Mouse (Mus musculus) megakaryocyte, adult 5-6 weeks (primary cell): ENCODE results near the gene Tmub2. TPM values are rescaled to one million over a fixed set of nuclear protein-coding genes. Genes with fewer than 3 reads are reported as not detected.
"Not testable (repeated sequence)": the region's sequence is repeated elsewhere in the genome, so short reads cannot be mapped to it uniquely, and the experiment has no call there.

ENCODE experiments used
- ATAC-seq: 2 replicates; pipeline ENCODE4 v1.8.0; 2016; ENCODE audit warnings: mild to moderate bottlenecking, inconsistent platforms; ENCODE audit not compliant: poor library complexity, severe bottlenecking
- total RNA-seq, 2 experiments: library from RNA; stranded (forward) in 1 of 2; stranded (reverse) in 1 of 2; fragments of 153-499, 151-499 nt in 1 of 2; fragments of 221-1000, 200-1000 nt in 1 of 2; gene quantifications; 2 replicates each; pipeline versions ENCODE4 v1.2.3 to v1.2.4; 2015 to 2017

The Tmub2 gene
- total RNA-seq, 2 experiments from 2014 or later = 22.0 to 27.0 TPM

GRCm38 (mm10) chr11:102277754-102278153, 7.0 kb upstream of the Tmub2 start:
- no peak for ATAC-seq

GRCm38 (mm10) chr11:102279595-102279994, 5.1 kb upstream of the Tmub2 start:
- no peak for ATAC-seq

DNA sequence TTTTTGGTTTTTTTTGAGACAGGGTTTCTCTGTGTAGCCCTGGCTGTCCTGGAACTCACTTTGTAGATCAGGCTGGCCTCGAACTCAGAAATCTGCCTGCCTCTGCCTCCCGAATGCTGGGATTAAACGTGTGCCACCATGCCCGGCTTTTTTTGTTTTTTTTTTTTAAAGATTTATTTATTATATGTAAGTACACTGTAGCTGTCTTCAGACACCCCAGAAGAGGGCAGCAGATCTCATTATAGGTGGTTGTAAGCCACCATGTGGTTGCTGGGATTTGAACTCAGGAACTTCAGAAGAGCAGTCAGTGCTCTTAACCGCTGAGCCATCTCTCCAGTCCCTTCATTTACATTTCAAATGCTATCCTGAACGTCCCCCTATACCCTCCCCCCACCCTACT, 4.5 kb upstream of the Tmub2 start:
- ATAC-seq = not testable (repeated sequence)

DNA sequence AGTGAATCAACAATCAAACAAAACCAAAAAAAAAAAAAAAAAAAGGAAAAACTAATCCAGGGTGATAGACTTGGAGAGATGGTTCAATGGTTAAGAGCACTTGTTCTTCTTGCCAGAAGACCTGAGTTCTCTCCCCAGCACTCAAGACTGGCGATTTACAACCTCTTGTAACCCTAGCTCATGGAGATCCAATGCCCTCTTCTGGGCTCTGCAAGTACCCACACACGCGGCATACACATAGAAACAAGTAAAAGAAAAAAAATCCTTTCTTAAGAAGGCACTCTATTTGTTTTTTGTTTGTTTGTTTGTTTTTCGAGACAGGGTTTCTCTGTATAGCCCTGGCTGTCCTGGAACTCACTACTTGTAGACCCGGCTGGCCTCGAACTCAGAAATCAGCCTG, 809 bp upstream of the Tmub2 start:
- ATAC-seq = no peak

DNA sequence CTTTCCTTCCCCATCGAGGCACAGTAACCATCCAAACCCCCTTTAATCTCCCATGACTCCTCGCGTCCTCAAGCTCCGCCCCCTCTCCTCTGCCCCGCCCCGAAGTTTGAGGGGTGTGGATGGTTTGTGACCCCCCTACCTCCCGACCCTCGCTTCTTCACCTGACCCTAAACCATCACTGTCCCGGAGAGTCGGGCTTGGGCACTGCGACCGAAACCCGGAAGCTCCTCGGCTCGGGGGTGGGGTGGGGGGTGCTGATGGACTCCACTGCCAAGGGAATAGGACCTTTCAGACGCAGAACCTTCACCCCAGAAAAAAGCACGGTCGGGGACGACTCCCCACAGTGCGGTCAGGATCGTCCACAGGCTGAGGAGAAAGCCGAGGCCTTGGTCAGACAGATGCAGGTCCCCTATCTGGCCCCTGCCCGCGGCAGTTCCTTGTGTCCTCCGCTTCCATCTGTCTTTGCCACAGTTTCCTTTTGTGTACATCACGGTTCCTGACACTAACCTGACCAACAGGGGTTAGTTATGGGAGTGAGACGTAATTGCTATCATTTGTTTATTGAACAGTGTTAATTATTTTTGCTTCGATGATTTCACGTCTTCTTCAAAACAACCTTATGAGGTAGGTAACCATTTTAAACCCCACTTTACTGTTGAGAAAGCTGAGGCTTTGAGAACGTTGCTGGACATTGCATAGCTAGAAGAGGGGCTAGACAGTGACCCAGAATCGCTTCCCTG, 534 bp downstream of the Tmub2 start:
- peak; percentile 67 for ATAC-seq

DNA sequence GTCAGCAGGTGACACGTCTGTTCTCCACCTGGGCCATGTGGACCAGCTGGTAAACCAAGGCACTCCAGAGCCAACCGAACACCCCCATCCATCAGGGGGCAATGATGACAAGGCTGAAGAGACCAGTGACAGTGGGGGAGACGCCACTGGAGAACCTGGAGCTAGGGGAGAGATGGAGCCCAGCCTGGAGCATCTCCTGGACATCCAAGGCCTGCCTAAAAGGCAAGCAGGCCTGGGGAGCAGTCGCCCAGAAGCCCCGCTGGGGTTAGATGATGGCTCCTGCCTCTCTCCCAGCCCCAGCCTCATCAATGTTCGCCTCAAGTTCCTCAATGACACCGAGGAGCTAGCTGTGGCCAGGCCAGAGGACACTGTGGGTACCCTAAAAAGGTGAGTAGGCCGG, 2.8 kb downstream of the Tmub2 start:
- no peak for ATAC-seq

DNA sequence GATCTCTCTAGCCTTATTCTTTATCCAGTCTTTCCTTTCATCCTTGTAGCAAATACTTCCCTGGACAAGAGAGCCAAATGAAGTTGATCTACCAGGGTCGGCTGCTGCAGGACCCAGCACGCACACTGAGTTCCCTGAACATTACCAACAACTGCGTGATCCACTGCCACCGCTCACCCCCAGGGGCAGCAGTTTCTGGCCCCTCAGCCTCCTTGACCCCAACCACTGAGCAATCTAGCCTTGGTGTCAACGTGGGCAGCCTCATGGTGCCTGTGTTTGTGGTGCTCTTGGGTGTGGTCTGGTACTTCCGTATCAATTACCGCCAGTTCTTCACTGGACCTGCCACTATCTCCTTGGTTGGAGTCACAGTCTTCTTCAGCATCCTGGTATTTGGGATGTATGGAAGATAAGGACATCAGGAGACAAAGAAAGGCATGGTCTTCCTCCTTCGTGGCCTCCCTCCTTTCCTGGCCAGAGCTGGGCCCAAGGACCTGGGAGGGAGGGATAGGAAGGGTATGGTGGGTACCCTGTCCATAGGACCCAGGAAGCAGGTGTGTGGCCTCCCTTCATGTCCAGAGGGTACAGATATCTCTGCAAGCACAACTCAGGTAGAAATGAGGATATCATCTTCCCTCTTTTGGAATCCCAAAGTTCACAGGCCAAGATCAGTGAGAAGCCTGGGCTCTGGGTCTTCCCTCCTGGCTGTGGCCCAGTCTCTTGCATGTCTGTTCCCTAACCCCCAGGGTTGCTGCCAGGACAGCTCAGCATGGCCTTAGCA, 3.5 kb downstream of the Tmub2 start:
- ATAC-seq = no peak

GRCm38 (mm10) chr11:102288913-102289312, 4.2 kb downstream of the Tmub2 start:
- ATAC-seq = no peak

DNA sequence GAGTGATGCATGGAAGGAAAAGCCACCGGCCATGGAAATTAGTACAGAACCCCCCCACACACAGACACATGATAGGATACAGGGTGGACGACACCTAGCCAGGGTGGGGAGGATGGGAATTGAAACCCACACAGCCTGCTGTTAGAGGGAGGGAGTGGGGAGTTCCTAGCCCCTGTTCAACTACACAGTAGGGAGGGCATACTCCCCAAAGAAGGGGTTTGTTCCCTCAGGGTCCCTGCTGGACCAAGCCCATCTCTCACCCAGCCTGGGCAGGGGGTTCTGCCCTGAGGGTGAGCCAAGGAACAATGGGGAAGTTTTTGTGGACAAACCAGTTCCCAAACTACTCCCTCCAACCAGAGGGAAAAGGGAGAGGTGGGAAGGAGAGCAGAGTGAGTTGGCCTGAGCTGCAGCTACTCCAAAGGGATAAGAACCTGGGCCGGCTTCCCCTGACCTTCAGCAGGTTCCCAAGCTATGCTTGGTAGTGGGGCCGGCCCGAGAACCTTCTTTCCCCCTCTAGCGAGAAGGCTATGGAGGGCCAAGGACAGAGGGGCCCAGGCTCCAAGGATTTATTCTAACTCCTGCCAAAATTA, 4.9 kb downstream of the Tmub2 start:
- ATAC-seq = no peak

- ATAC-seq = no peak
These were observed 5.4 kb downstream of the Tmub2 start for GRCm38 (mm10) chr11:102290141-102290540.

DNA sequence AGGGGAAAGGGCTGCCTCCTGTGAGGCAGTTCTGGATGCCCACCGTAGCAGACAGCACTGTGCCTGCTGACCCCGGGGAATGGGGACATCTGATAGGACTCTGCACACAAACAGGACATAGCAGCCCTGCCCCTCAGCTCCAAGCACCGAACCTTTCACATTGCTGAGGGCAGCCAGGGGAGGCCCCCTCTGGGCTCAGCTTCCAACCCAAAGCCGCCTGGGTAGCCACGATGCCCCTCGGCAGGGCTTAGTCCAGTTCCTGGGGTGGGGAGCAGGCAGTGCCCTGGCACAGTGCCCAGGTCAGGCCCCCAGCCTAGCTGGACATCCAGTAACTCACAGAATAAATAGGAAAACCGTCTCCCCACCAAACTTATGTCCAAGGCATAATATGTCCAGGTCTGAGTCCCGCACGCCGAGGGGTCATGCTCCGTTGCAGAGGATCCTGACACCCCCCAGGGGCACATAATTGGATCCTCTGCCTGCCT, 6.4 kb downstream of the Tmub2 start:
- no peak for ATAC-seq

GRCm38 (mm10) chr11:102293971-102294370, 9.2 kb downstream of the Tmub2 start:
- ATAC-seq = no peak

- ATAC-seq = no peak
These were observed 9.7 kb downstream of the Tmub2 start for GRCm38 (mm10) chr11:102294416-102294815.

- ATAC-seq = peak; percentile 39
These were observed 10.3 kb downstream of the Tmub2 start for GRCm38 (mm10) chr11:102294887-102295597.

DNA sequence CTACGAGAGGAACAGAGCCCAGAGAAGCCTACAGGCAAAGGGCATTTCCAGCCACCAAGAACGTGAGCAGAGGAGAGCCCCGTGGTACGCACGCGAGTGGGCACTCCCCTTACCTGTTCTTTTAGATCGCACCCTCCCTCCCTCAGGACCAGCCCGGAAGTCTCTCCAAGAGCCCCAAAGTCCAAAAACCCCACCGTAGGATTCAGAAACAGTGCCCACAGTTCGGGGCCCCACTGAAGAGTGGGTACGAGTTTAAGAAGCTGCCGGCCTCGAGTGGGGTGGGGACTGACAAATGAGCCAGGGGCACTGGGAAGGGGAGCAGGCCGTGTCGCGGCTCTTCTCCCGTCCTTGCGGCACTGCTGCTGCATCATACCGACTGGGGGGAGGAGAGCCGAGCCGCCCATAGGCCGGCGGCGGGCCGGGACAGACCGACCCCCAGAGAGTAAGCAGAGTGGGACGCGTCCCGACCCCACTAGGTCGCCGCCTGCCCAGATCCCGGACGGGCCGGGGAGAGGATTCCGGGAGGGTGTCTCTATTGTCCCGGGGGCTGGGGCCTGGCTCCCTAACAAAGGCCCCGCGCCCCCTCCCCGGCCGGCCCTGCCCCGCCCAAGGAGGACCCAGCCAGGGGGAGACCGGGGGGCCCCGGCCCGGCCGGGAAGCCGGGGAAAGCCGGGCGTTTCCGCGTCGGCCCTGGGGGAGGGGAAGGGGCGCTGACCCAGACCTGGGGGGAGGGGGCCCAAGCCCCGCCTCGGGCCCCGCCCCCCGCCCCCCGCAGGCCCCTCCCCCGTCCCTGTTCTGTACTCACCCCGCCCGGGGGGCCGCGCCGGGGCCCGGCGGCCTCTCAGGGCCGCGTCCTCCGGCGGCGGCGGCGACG, 11.1 kb downstream of the Tmub2 start:
- ATAC-seq = peak; percentile 6

GRCm38 (mm10) chr11:102296491-102297472, 12.1 kb downstream of the Tmub2 start, which contains the start of gene Atxn7l3:
Gene Atxn7l3, minus strand, starts transcription at chr11:102296631.
- ATAC-seq = peak; percentile 79

DNA sequence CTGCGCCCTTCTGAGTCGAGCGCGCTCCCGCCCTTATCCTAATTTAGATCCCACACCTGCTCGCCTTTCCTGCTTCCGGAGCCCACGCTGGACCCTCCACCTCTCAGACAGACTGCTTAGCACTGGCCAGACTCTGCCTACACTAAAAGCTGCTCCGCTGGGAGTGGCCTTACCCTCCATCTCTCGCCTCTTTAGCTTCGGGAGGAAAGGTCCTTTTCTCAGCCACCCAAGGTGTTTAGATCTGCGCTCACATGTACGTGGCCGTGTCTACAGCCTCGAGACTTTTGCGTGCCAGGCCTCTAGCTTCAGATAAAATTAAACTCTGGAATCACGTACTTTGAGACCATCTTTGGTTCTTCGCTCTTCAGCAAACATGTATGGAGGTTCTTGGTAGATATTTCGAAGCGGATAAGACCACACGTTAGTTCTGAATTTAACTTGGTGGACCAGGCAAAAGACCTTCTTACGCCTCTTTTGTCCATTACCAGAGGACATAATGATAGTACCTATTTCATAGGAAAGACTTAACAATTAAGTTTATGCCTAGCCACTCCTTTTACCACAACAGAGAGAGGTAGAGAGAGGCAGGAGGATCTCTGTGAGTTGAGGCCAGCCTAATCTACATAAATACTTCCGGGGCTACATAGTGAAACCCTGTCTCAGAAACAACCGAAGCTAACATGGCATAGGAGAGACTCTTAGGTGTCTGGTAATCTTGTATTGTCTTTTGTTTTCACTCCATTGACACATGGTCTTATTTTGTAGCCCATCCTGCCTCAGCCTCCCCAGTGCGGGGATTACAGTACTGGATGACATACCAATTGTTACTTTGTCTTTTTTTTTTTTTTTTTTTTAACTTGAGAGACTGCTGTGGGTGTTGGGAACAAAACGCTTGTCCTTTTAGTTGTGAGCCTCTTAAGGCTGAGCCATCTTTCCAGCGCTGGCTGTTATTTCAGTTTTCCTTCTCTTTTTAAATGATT, 13.1 kb downstream of the Tmub2 start:
- no peak for ATAC-seq

- ATAC-seq = no peak
These were observed 15.1 kb downstream of the Tmub2 start for GRCm38 (mm10) chr11:102299839-102300238.
